Mouse (Mus musculus) cerebellum, postnatal 10 days (tissue): Measurements from ENCODE around the gene Eno3.

Experiments
- DNase-seq, 2 experiments: peaks; one replicate each; pipeline ENCODE4 v3.0.0; 2021; ENCODE audit warnings: mixed read lengths in 2 of 2

Eno3 gene

DNA sequence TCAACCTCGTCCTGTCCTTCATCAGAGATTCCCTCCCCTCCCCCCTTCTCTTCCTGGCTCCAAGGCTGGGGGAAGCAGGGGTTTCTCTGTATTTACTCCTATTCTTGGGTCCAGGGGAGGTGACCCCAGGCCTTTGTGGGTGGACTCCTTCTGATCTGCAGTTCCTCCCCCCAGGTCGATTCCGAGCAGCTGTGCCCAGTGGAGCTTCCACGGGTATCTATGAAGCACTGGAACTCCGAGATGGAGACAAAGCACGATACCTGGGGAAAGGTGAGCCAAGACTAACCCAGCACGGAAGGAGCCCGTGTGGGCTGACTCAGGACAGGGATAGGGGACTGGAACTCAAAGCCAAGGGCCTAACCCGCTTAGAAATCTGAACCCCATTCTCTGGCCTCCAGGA is 989 bp downstream of the Eno3 start:
- no peak for DNase-seq

- no peak for DNase-seq
These were observed 1.5 kb downstream of the Eno3 start for GRCm38 (mm10) chr11:70658521-70658920.

DNA sequence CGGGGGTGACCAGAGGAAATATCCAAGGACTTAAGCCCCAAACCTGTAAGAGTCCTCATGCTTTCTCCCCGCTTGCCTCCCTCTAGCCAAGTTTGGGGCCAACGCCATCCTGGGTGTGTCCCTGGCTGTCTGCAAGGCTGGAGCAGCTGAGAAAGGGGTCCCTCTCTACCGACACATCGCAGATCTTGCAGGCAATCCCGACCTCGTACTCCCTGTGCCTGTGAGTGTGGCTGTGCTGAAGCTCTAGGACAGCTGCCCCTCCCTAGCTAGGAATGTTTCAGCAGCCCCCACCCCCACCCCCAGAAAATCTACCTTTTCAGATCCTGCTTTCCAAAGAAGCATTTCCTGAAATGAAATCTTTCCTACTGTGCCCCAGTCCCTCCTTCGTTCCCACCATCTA is 1.9 kb downstream of the Eno3 start:
- no peak for DNase-seq

DNA sequence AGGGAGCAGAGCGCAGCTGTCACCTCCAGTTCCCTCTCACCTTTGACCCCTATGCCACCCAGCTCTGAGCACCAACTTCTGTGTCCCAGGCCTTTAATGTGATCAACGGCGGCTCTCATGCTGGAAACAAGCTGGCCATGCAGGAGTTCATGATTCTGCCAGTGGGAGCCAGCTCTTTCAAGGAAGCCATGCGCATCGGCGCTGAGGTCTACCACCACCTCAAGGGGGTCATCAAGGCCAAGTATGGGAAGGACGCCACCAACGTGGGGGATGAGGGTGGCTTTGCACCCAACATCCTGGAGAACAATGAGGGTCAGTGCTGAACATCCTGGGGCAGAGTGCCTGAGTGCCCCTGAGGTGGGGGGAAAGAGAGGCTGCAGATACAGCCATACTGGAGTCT is 3.6 kb downstream of the Eno3 start:
- DNase-seq, result no peak

GRCm38 (mm10) chr11:70663101-70663500 is 6.1 kb downstream of the Eno3 start:
- DNase-seq, result no peak

GRCm38 (mm10) chr11:70663957-70664356 is 7.0 kb downstream of the Eno3 start:
- no peak for DNase-seq

- no peak for DNase-seq
These were observed 7.7 kb downstream of the Eno3 start for GRCm38 (mm10) chr11:70664741-70665140.

GRCm38 (mm10) chr11:70666687-70667086 is 9.7 kb downstream of the Eno3 start:
- DNase-seq, result no peak

- peak; percentile 16 to 17 for DNase-seq
These were observed 10.5 kb downstream of the Eno3 start for GRCm38 (mm10) chr11:70667271-70668150.

DNA sequence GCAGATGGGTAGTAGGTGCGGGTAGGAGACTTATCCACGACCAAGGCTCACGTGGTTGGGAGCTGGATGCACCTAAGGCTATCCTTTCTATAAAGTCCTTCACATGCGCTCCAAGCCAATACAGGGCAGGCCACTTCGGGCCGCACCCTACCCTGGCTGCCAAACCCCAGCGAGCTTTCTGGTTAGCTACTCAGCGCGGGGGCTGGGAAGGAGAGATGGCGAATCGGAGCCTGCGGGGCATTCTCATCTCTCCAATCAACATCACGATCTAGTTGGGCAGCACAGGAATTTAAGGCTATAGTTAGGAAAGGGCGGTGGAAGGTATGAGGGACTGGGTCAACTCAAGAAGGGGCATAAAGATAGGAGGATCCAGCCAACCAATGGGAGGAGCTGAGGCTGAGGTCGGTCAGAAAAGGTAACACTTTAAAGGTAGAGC is 11.4 kb downstream of the Eno3 start:
- DNase-seq, result peak; percentile 86 to 89

DNA sequence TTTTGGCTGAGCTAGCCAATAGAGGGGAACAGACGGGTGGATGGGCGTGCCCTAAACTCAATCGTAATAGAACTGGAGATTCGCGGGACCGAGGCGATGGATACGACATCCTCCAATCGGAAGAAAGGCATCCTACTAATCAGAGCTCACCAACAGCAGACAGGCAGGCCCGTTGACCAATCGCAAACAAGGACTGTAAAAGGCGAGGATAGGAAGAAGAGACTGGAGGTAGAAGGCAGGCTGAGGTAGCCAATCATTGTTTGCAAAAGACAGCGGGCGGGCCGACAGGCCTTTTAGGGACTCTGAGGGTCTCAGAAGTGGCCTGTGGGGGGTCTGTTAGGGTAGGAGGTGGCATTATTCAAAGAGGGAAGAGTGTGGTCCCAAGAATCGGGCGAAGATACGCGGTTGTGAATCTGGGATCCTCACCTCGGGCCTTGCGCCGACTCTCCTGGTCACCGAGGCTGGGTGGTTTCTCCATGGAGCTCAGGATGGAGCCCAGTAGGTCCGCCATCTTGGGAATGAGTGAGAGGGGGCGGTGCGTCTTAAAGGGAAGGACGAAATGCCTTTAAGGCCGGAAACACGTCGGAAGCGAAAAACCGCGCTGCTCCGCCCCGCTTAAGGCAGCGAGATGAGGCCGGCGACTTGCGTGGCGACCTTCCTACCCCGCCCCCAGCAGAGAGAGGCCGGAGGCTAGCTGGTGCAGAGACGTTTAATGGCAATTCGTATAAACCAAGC is 11.9 kb downstream of the Eno3 start, which contains the start of gene Spag7:
Gene Spag7 (minus strand): TSS at position 646 of the 735 bp plus-strand sequence.
- peak; percentile 96 to 98 for DNase-seq

DNA sequence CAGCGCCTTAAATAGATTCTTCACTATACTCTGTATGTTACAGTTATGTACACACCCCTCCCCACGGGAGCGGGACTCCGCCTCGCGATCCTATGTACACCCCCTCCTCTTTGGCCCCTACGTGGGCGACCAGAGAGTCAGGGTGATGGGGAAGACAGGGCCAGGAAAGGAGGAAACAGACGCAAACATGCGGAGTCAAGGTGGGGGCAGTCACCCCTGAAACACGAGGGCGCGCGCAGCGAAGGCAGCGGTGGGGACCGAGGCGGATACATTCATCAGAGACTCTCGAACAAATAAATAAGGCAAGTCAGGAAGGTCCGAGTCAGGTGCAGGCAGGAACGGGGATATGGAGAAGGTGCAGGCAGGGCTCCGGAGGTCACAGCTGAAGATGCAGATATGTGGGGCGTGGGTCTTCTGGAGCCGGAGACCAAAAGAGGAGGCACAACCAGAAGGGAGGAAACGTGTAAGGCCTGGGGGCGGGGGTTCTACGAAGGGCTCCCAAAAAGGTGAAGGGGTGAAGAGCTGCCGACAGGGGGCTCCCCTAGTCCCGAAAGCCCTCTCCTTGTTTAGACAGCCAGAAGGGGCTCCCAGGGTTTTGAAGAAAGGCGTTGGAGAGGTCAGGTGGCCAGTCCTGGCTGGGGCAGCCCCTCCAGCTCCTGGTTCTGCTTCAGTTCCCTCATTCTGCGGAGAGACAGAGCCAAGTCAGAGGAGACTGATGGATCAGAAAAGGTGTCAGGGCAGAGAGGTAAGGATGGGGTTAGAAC is 12.8 kb downstream of the Eno3 start:
- DNase-seq, result peak; percentile 89 to 90

GRCm38 (mm10) chr11:70670483-70670882 is 13.5 kb downstream of the Eno3 start:
- peak; percentile 26 to 43 for DNase-seq

- DNase-seq, result peak in 1 of 2 experiments; percentile 16
These were observed 14.5 kb downstream of the Eno3 start for GRCm38 (mm10) chr11:70671333-70672047.

GRCm38 (mm10) chr11:70674014-70674413 is 17.0 kb downstream of the Eno3 start:
- DNase-seq, result peak; percentile 16 to 20

- no peak for DNase-seq
These were observed 17.5 kb downstream of the Eno3 start for GRCm38 (mm10) chr11:70674501-70674900.

- no peak for DNase-seq
These were observed 21.1 kb downstream of the Eno3 start for GRCm38 (mm10) chr11:70678092-70678491.

- no peak for DNase-seq
These were observed 21.6 kb downstream of the Eno3 start for GRCm38 (mm10) chr11:70678576-70678975.

GRCm38 (mm10) chr11:70679361-70679760 is 22.4 kb downstream of the Eno3 start:
- no peak for DNase-seq

DNA sequence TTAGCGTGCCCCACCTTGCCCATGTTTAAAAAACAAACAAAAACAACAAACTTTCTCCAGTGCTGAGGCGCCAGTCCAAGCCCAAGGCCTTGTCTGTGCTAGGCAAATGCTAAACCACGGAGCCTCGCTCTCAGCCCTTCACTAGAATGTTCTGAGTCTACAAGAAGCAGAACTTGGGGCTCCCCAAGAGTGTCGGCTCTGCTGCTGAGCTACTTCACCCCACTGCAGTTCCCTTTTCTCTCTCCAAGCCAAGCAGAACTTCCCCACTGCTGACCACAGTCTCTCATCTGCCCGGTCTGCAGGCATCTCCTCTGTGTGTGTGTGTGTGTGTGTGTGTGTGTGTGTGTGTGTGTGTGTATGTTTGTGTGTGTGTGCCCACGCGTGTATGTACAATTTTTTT is 22.9 kb downstream of the Eno3 start:
- DNase-seq, result no peak

- no peak for DNase-seq
These were observed 24.2 kb downstream of the Eno3 start for GRCm38 (mm10) chr11:70681170-70681569.

DNA sequence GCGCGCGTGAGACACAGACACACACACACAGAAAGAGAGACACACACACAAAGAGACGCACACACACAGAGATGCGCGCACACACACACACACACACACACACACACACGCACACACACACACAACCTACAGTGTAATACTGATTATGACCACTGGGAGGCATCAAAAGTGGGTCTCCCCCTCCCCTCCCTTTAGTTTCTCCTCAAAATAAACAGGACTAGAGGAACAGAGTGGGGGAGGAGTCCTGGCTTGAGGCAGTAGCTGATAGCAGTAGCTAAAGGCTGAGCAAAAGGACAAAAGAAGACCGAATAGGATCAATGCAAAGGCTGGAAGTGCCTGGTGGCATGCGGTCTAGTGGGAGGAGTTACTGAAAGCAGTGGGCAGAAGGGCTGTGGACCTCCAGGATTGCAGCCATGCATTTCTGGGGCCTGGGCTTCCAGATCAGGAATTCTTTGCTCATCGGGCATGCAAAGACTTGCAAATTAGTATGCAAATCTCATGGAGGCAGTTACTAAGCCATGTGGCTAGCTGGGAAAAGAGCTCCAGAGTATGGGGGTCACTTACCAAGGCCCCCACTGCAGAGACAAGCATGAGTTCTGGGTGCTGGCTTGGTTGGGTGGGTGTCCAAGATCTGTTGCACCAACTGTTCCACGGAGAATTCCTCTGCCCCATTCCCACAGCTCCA is 25.0 kb downstream of the Eno3 start:
- DNase-seq, result peak; percentile 66 to 87
